Mouse (Mus musculus) testis, adult 2 months (tissue): ENCODE results near the gene March8.

Experiments used
- CTCF ChIP-seq: fragments of 200-500 bp; IDR thresholded peaks from 2 replicates; pipeline ENCODE4 v1.5.1; 2012; ENCODE audit warnings: low read depth, mild to moderate bottlenecking, inconsistent platforms, low read length, moderate library complexity; ENCODE audit not compliant: control insufficient read depth, insufficient read depth, insufficient replicate concordance
- POLR2A ChIP-seq: fragments of 200-500 bp; IDR thresholded peaks from 2 replicates; pipeline ENCODE4 v1.6.1; 2012; ENCODE audit warnings: low read depth, mild to moderate bottlenecking, inconsistent platforms, low read length, moderate library complexity; ENCODE audit not compliant: control insufficient read depth

DNA sequence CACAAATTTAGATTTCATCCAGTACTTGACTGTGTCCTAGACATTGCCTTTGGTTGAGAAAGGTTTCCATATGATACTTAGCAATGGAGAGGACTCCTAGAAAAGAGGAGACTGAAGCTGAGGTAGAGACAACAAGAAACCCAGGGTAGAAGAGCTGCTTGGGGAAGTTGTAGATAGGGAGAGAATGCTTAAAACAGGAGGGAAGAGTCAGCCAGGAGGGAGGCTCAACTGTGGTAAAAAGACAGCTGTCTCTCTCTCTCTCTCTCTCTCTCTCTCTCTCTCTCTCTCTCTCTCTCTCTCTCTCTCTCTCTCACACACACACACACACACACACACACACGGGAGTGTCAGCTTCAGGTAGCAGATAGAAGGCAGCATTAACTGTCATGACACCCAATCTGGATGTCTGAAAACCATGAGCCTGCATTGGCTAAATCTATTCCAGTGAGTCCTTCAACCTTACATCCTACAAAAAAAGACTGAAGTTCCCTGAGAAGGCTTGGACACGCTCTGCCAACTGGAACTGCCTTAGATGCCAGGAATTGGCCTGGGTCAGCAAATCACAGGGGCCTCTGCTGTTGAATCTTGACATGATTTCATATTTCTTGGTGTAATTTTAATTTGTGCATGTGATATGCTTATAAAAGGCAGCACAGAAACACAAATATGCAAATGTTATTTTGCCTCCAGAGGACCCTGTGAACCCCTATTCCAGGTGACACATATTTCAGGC, 57.3 kb downstream of the March8 start:
- TF ChIP-seq CTCF (no peak), POLR2A (no peak)
